Mouse (Mus musculus): Measurements from ENCODE around the gene Fuom. TPM values are rescaled to one million over a fixed set of nuclear protein-coding genes. Genes with fewer than 3 reads are reported as not detected.

Gene Fuom
- polyA plus RNA-seq, 1 experiment, result 9.5 TPM

DNA sequence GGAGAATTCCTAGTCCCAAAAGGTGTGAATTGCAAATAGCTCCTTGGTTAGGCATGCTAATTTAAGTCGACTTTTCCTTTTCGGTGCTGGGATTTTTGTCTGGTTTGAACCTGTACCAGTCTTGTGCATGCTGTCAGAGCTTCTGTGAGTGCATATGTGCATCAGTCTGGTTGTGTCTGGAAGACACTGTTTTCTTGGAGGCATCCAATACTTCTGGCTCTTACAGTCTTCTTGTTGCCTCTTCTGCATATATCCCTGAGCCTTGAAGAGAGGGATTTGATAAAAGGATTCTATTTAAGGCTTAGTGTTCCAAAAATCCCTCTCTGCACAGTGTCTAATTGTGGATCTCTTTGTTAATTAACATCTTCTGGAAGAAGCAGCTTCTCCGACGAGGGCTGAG lies 48.1 kb downstream of the Fuom start:
- H3K27me3 ChIP-seq (ENCODE audit: control insufficient read depth, insufficient read depth, insufficient read length), result peaks cover 2% of the 10 kb centered on the region
- TF ChIP-seq MYOD1 (IDR thresholded peaks at IDR 0.05; ENCODE audit: control insufficient read depth in 1 of 3, insufficient read length in 2 of 3, low read depth in 2 of 3) (no peak), POLR2AphosphoS2 (IDR thresholded peaks at IDR 0.05; ENCODE audit: insufficient read length, low read depth) (no peak), POLR2A (IDR thresholded peaks at IDR 0.05; ENCODE audit: insufficient read length, low read depth) (no peak), MYOG (IDR thresholded peaks at IDR 0.05; ENCODE audit: control insufficient read depth in 1 of 3, insufficient read depth in 1 of 3, insufficient read length in 2 of 3, low read depth in 2 of 3) (no peak), E2F4 (IDR thresholded peaks at IDR 0.05; ENCODE audit: insufficient read depth) (no peak), CEBPB (IDR thresholded peaks at IDR 0.05; ENCODE audit: insufficient read depth, poor library complexity, severe bottlenecking) (no peak), MAX (IDR thresholded peaks at IDR 0.05; ENCODE audit: low read depth) (no peak), TCF3 (IDR thresholded peaks at IDR 0.05; ENCODE audit: insufficient read length, low read depth) (no peak), USF1 (IDR thresholded peaks at IDR 0.05; ENCODE audit: low read depth) (no peak), REST (IDR thresholded peaks at IDR 0.05; ENCODE audit: insufficient read depth, insufficient read length) (no peak), TCF12 (IDR thresholded peaks at IDR 0.05; ENCODE audit: insufficient read depth, poor library complexity, severe bottlenecking) (no peak), SRF (IDR thresholded peaks at IDR 0.05; ENCODE audit: control insufficient read depth, insufficient read length, low read depth) (no peak)

DNA sequence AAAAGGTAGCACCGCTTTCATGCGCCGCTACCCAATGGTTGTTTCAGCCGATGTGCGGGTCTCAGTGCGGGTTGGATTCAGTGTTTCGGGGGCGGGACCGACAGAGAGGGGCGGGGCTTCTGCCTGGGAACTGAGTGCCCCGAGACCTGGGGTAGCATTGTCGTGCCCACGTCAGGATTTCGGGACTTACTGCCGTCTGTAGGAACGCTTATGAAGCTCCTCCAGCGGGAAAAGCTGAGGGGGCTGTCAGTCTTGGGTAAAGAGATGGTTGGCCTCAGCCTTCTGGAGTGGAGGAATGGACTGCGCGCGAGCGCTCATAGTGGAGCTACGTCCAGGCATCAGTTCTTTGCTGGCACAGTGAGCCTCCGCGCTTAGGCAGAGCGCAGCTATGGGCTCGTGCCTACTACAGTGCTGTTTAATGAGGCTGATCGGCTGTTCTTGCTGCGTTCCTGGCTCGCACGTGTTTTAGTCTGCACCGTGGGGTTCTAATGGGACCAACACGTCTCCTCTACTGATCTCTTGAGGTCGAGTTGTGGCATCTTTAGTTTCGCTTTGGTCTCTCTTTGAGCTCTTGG lies 53.0 kb downstream of the Fuom start:
- H3K4me2 ChIP-seq (ENCODE audit: low read depth), result peak overlapping the region; percentile 77
- peaks cover 41% of the 10 kb centered on the region for H3K27me3 ChIP-seq (ENCODE audit: control insufficient read depth, insufficient read depth, insufficient read length)
- no peaks in the 10 kb centered on the region for H3K36me3 ChIP-seq (ENCODE audit: control insufficient read depth, insufficient read depth)
- H3K4me3 ChIP-seq, result peak overlapping the region; percentile 17
- TF ChIP-seq USF1 (IDR thresholded peaks at IDR 0.05; ENCODE audit: low read depth) (no peak), MYOG (IDR thresholded peaks at IDR 0.05; ENCODE audit: control insufficient read depth in 1 of 3, insufficient read depth in 1 of 3, insufficient read length in 2 of 3, low read depth in 2 of 3) (no peak), SRF (IDR thresholded peaks at IDR 0.05; ENCODE audit: control insufficient read depth, insufficient read length, low read depth) (no peak), REST (IDR thresholded peaks at IDR 0.05; ENCODE audit: insufficient read depth, insufficient read length) (no peak), E2F4 (IDR thresholded peaks at IDR 0.05; ENCODE audit: insufficient read depth) (no peak), MAX (IDR thresholded peaks at IDR 0.05; ENCODE audit: low read depth) (no peak), POLR2A (IDR thresholded peaks at IDR 0.05; ENCODE audit: insufficient read length, low read depth) (no peak), CEBPB (IDR thresholded peaks at IDR 0.05; ENCODE audit: insufficient read depth, poor library complexity, severe bottlenecking) (no peak), POLR2AphosphoS2 (IDR thresholded peaks at IDR 0.05; ENCODE audit: insufficient read length, low read depth) (no peak), TCF12 (IDR thresholded peaks at IDR 0.05; ENCODE audit: insufficient read depth, poor library complexity, severe bottlenecking) (no peak)
- no peak overlapping the region for H3ac ChIP-seq (ENCODE audit: control insufficient read depth, insufficient read length)
- no peaks in the 10 kb centered on the region for H3K79me2 ChIP-seq (ENCODE audit: control insufficient read depth, insufficient read depth)

More for the DNA sequence above, 48.1 kb downstream of the Fuom start:
- Histone ChIP-seq H3K36me3 (ENCODE audit: control insufficient read depth, insufficient read depth) (no peaks in the 10 kb centered on the region), H3K4me3 (no peak overlapping the region), H3K79me2 (ENCODE audit: control insufficient read depth, insufficient read depth) (no peaks in the 10 kb centered on the region), H3ac (ENCODE audit: control insufficient read depth, insufficient read length) (no peak overlapping the region), H3K4me2 (ENCODE audit: low read depth) (no peak overlapping the region)

DNA sequence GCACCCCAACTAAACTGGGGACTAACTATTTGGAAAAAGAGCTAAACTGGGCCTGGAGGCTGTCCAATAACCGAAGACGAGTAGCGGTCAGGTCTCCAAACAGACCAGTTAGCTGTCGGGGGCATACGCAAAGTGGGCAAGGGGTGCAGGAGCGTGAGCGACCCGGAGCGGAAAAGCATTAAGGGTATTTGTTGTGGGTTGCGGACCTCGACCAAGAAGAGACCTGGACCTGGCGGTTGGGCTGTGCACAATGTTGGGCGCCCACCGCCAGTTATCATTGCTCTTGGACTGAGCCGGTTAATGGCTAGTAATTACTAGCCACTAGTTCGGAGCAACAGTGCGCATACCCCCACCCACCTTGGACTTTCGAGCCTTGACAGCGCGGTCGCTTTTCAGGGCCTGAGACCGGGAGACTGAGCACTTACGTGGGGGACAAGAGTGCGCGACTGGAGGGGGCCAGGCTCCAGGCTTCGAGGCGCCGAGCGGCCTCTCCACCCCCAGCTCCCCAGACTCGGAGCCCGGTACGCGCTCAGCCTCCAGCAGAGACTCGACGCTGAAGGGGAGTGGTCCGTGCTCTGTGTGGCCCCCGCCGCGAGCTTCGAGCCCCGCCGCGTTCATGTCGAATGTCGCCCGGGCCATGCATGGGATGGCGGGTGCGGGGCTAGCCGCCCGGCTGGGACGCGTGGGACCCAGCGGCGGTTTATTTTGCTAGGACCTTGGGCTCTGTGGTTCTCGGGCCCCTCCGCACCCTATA lies 53.7 kb downstream of the Fuom start, which contains the start of gene Msx3:
TSS of gene Msx3 (minus strand) at position 729 of the 754 bp plus-strand sequence.
- Histone ChIP-seq H3K27me3 (ENCODE audit: control insufficient read depth, insufficient read depth, insufficient read length) (peaks cover 41% of the 10 kb centered on the region), H3K79me2 (ENCODE audit: control insufficient read depth, insufficient read depth) (no peaks in the 10 kb centered on the region), H3K36me3 (ENCODE audit: control insufficient read depth, insufficient read depth) (no peaks in the 10 kb centered on the region)

DNA sequence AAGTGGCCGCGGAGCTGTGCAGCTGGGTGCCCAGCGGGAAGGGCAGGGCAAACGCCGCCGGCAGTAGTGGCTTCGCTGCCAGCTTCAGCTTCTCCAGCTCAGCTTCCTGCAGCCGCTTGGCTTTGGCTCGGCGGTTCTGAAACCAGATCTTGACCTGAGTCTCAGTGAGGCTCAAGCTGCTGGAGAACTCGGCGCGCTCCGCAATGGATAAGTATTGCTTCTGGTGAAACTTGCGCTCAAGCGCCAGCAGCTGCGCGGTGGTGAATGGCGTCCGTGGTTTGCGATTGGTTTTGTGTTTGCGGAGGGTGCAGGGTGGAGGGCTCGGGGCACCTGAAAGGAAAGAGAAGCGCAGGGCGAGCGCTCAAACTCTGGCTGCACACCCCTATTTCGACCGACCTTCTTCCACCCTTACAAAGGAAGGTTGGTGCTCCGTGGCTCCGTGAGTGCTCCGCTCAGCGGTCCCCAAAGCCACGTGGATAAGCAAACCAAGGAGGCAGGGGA lies 54.4 kb downstream of the Fuom start:
- peak overlapping the region; percentile 77 for H3K4me2 ChIP-seq (ENCODE audit: low read depth)
- H3K79me2 ChIP-seq (ENCODE audit: control insufficient read depth, insufficient read depth), result no peaks in the 10 kb centered on the region
- peaks cover 41% of the 10 kb centered on the region for H3K27me3 ChIP-seq (ENCODE audit: control insufficient read depth, insufficient read depth, insufficient read length)
- no peaks in the 10 kb centered on the region for H3K36me3 ChIP-seq (ENCODE audit: control insufficient read depth, insufficient read depth)
- no peak overlapping the region for H3ac ChIP-seq (ENCODE audit: control insufficient read depth, insufficient read length)
- TF ChIP-seq USF1 (IDR thresholded peaks at IDR 0.05; ENCODE audit: low read depth) (no peak), POLR2AphosphoS2 (IDR thresholded peaks at IDR 0.05; ENCODE audit: insufficient read length, low read depth) (no peak), REST (IDR thresholded peaks at IDR 0.05; ENCODE audit: insufficient read depth, insufficient read length) (no peak), SRF (IDR thresholded peaks at IDR 0.05; ENCODE audit: control insufficient read depth, insufficient read length, low read depth) (no peak), E2F4 (IDR thresholded peaks at IDR 0.05; ENCODE audit: insufficient read depth) (no peak), TCF12 (IDR thresholded peaks at IDR 0.05; ENCODE audit: insufficient read depth, poor library complexity, severe bottlenecking) (no peak), CEBPB (IDR thresholded peaks at IDR 0.05; ENCODE audit: insufficient read depth, poor library complexity, severe bottlenecking) (no peak), POLR2A (IDR thresholded peaks at IDR 0.05; ENCODE audit: insufficient read length, low read depth) (no peak), MYOD1 (IDR thresholded peaks at IDR 0.05; ENCODE audit: control insufficient read depth in 1 of 3, insufficient read length in 2 of 3, low read depth in 2 of 3) (no peak), MYOG (IDR thresholded peaks at IDR 0.05; ENCODE audit: control insufficient read depth in 1 of 3, insufficient read depth in 1 of 3, insufficient read length in 2 of 3, low read depth in 2 of 3) (no peak), MAX (IDR thresholded peaks at IDR 0.05; ENCODE audit: low read depth) (no peak), TCF3 (IDR thresholded peaks at IDR 0.05; ENCODE audit: insufficient read length, low read depth) (no peak)
- H3K4me3 ChIP-seq, result no peak overlapping the region

More for the DNA sequence above, 53.7 kb downstream of the Fuom start, which contains the start of gene Msx3:
- Histone ChIP-seq H3ac (ENCODE audit: control insufficient read depth, insufficient read length) (no peak within 1 kb of the TSS), H3K4me2 (ENCODE audit: low read depth) (peak within 1 kb of the TSS; percentile 77), H3K4me3 (peak within 1 kb of the TSS; percentile 17)
- TF ChIP-seq SRF (IDR thresholded peaks at IDR 0.05; ENCODE audit: control insufficient read depth, insufficient read length, low read depth) (no peak), USF1 (IDR thresholded peaks at IDR 0.05; ENCODE audit: low read depth) (no peak), POLR2AphosphoS2 (IDR thresholded peaks at IDR 0.05; ENCODE audit: insufficient read length, low read depth) (no peak), TCF3 (IDR thresholded peaks at IDR 0.05; ENCODE audit: insufficient read length, low read depth) (no peak), REST (IDR thresholded peaks at IDR 0.05; ENCODE audit: insufficient read depth, insufficient read length) (no peak), MYOD1 (IDR thresholded peaks at IDR 0.05; ENCODE audit: control insufficient read depth in 1 of 3, insufficient read length in 2 of 3, low read depth in 2 of 3) (no peak)

Other genes starting within 250 kb of the Fuom start
- 0.01 TPM for gene Kndc1, start 207.7 kb downstream of the Fuom start, polyA plus RNA-seq (2012; fragmentation: generic; extraction: Trizol)
- not detected for gene Utf1, start 158.7 kb downstream of the Fuom start, polyA plus RNA-seq (2012; fragmentation: generic; extraction: Trizol)
- gene 6430531B16Rik, start 123.7 kb downstream of the Fuom start, polyA plus RNA-seq (2012; fragmentation: generic; extraction: Trizol), result 0.13 TPM
- gene Adam8, start 109.9 kb downstream of the Fuom start, polyA plus RNA-seq (2012; fragmentation: generic; extraction: Trizol), result 2.3 TPM
- 25.2 TPM for gene Zfp511, start 66.0 kb downstream of the Fuom start, polyA plus RNA-seq (2012; fragmentation: generic; extraction: Trizol)
- 22.1 TPM for gene Tubgcp2, start 65.8 kb downstream of the Fuom start, polyA plus RNA-seq (2012; fragmentation: generic; extraction: Trizol)
- 0.05 TPM for gene Msx3, start 53.4 kb downstream of the Fuom start, polyA plus RNA-seq (2012; fragmentation: generic; extraction: Trizol)
- not detected for gene Caly, start 19.9 kb downstream of the Fuom start, polyA plus RNA-seq (2012; fragmentation: generic; extraction: Trizol)
- gene Prap1, start 9.0 kb downstream of the Fuom start, polyA plus RNA-seq (2012; fragmentation: generic; extraction: Trizol), result not detected
- gene Paox, start 13.4 kb upstream of the Fuom start, polyA plus RNA-seq (2012; fragmentation: generic; extraction: Trizol), result 7.0 TPM
- gene Echs1, start 14.0 kb upstream of the Fuom start, polyA plus RNA-seq (2012; fragmentation: generic; extraction: Trizol), result 125 TPM
- gene Mtg1, start 35.1 kb upstream of the Fuom start, polyA plus RNA-seq (2012; fragmentation: generic; extraction: Trizol), result 23.3 TPM
- gene Sprn, start 52.4 kb upstream of the Fuom start, polyA plus RNA-seq (2012; fragmentation: generic; extraction: Trizol), result not detected
- not detected for gene Olfr522, start 62.3 kb upstream of the Fuom start, polyA plus RNA-seq (2012; fragmentation: generic; extraction: Trizol)
- not detected for gene Olfr523, start 70.8 kb upstream of the Fuom start, polyA plus RNA-seq (2012; fragmentation: generic; extraction: Trizol)
- gene Olfr524, start 103.5 kb upstream of the Fuom start, polyA plus RNA-seq (2012; fragmentation: generic; extraction: Trizol), result not detected
- not detected for gene Cd163l1, start 115.8 kb upstream of the Fuom start, polyA plus RNA-seq (2012; fragmentation: generic; extraction: Trizol)
- 0.12 TPM for gene 5830411N06Rik, start 144.8 kb upstream of the Fuom start, polyA plus RNA-seq (2012; fragmentation: generic; extraction: Trizol)
- gene Olfr525, start 218.4 kb upstream of the Fuom start, polyA plus RNA-seq (2012; fragmentation: generic; extraction: Trizol), result not detected
- gene Olfr527, start 231.6 kb upstream of the Fuom start, polyA plus RNA-seq (2012; fragmentation: generic; extraction: Trizol), result not detected